Mouse (Mus musculus) cerebellum, adult 2 months (tissue): Measurements from ENCODE around the gene Gm45837. TPM values are rescaled to one million over a fixed set of nuclear protein-coding genes. Genes with fewer than 3 reads are reported as not detected.
"Not testable (repeated sequence)": the region's sequence is repeated elsewhere in the genome, so short reads cannot be mapped to it uniquely, and the experiment has no call there.

Experiments
- DNase-seq, 2 experiments: peaks; one replicate each; pipeline ENCODE4 v3.0.0; 2021
- H3K27ac ChIP-seq: fragments of 200-500 bp; 2 replicates; pipeline ENCODE4 v1.5.1; 2012; ENCODE audit warnings: low read length, control low read depth, inconsistent platforms; ENCODE audit not compliant: insufficient read depth
- H3K27me3 ChIP-seq: fragments of 200-500 bp; 2 replicates; pipeline ENCODE4 v1.6.1; 2012; ENCODE audit warnings: inconsistent platforms, mild to moderate bottlenecking, low read length, moderate library complexity; ENCODE audit not compliant: control insufficient read depth, insufficient read depth
- H3K4me1 ChIP-seq: fragments of 200-500 bp; 2 replicates; pipeline ENCODE4 v1.6.1; 2011; ENCODE audit warnings: low read length; ENCODE audit not compliant: control insufficient read depth, insufficient read depth
- H3K4me3 ChIP-seq: fragments of 200-500 bp; replicated peaks from 2 replicates; pipeline ENCODE3; 2011; ENCODE audit warnings: mild to moderate bottlenecking, low read depth, low read length, control low read depth; ENCODE audit not compliant: insufficient read depth
- POLR2A ChIP-seq: fragments of 200-500 bp; IDR thresholded peaks from 2 replicates; pipeline ENCODE4 v1.6.1; 2011; ENCODE audit warnings: low read length, control low read depth, borderline replicate concordance; ENCODE audit not compliant: insufficient read depth
- WGBS: fragments of 180-500 bp; shearing (Covaris S2); methylation state at CpG from one replicate; pipeline ENCODE4 v1.1.7; 2018; 5-methylcytosine and 5-hydroxymethylcytosine counted together
- polyA plus RNA-seq: library from polyadenylated mRNA; depleted of rRNA; stranded (reverse); fragments of >200 nt; gene quantifications from 2 replicates; pipeline ENCODE4 v1.2.3, GENCODE M21; 2012; rRNA removed

The Gm45837 gene
- polyA plus RNA-seq, 1 experiment, result 1.2 TPM

DNA sequence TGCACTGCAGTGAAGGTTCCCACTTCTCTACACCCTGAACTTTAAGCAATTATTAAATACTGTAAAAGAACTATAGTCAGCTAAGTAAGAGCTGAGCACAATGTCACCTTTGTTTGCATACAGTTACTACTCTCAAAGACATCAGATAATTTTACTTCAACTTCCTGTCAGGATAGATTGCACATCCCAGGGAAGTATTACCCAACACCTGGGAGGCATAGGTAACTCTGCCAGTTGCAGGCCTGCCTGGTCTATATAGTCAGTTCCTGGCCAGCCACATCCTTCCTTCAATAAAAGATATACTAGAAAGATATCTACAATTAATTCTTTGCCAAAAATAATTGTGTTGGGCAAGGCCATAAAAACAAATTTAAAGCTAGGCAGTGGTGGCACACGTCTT lies 146.7 kb downstream of the Gm45837 start:
- no peak for TF ChIP-seq POLR2A
- H3K4me1 ChIP-seq, result no peaks in the 10 kb centered on the region
- no peak overlapping the region for H3K4me3 ChIP-seq
- H3K27me3 ChIP-seq, result no peaks in the 10 kb centered on the region
- no peak for DNase-seq
- WGBS, result 83% methylated on average over 1 of the region's 1 CpGs
- no peak overlapping the region for H3K27ac ChIP-seq

DNA sequence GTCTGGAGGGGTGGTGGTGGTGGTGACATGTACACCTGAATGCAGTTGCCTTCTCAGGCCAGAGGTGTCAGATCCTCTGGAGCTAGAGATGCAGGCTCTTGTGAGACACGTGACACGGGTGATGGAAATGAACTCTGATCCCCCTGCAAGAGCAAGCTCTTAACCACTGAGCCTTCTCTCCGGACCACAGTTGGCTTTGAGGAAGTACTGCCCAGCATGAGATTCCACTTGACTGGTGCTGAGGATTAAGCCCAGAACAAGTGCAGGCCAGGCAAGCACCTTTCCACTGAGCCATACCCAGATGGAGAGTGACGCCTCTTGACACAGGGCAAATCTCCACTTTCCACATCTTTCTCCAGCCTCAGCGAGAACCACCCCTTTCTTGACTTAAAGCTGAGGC lies 148.7 kb downstream of the Gm45837 start:
- H3K27me3 ChIP-seq, DNase-seq, H3K4me3 ChIP-seq, H3K27ac ChIP-seq, H3K4me1 ChIP-seq: not testable (repeated sequence)
- 58% methylated on average over 5 of the region's 5 CpGs for WGBS

Other genes starting within 250 kb of the Gm45837 start
- gene Atg16l2, start 108.6 kb upstream of the Gm45837 start, polyA plus RNA-seq, result 60.5 and 62.6 TPM in 2 replicates
- 119 and 123 TPM in 2 replicates for gene Stard10, start 93.8 kb upstream of the Gm45837 start, polyA plus RNA-seq
- 41.8 and 44.8 TPM in 2 replicates for gene Arap1, start 62.8 kb upstream of the Gm45837 start, polyA plus RNA-seq
- gene Pde2a, start 10.8 kb downstream of the Gm45837 start, polyA plus RNA-seq, result 26.6 and 29.6 TPM in 2 replicates
- not detected in 2 replicates for gene Art2b, start 174.7 kb downstream of the Gm45837 start, polyA plus RNA-seq